Mouse (Mus musculus): Measurements from ENCODE around the gene A26c2.

A26c2 gene

GRCm38 (mm10) chr7:62823573-62823972 is at the start of gene A26c2:
Gene A26c2 (minus strand): TSS chr7:62823673.
- no peak for DNase-seq (ENCODE audit: low read depth, low spot score)

GRCm38 (mm10) chr7:62851471-62851870 is 28.0 kb upstream of the A26c2 start:
- DNase-seq (ENCODE audit: low read depth, low spot score), result no peak
